Mouse (Mus musculus): ENCODE measurements around the gene Fat4.

GRCm38 (mm10) chr3:38928751-38929150 is 42.0 kb downstream of the Fat4 start:
- no peak for TF ChIP-seq CTCF (IDR thresholded peaks at IDR 0.05; ENCODE audit: low read depth, low read length)
- TF ChIP-seq POLR2A (IDR thresholded peaks at IDR 0.05; ENCODE audit: insufficient read depth, low read length) = no peak
- no peak for TF ChIP-seq EP300 (IDR thresholded peaks at IDR 0.05; ENCODE audit: insufficient read depth, low read depth, low read length)
